Mouse (Mus musculus) hindbrain, postnatal 0 days (tissue): ENCODE measurements around the gene Klf11. TPM values are rescaled to one million over a fixed set of nuclear protein-coding genes. Genes with fewer than 3 reads are reported as not detected.

ENCODE experiments used
- ATAC-seq: fragments of 200-750 bp; cut with Nextera tagmentation; 2 replicates; pipeline ENCODE4 v1.8.0; 2017; ENCODE audit warnings: mild to moderate bottlenecking, moderate TSS enrichment, moderate library complexity
- DNase-seq: peaks from one replicate; pipeline ENCODE4 v3.0.0-alpha.2; 2015; ENCODE audit warnings: low spot score
- H3K27ac ChIP-seq: fragments of 300-500 bp; sonication (generic); 2 replicates; pipeline ENCODE4 v1.5.1; 2014; ENCODE audit warnings: mild to moderate bottlenecking
- H3K27me3 ChIP-seq: fragments of 300-500 bp; sonication (generic); 2 replicates; pipeline ENCODE4 v1.6.1; 2014; ENCODE audit warnings: low read length, mixed read lengths; ENCODE audit not compliant: insufficient read depth
- H3K36me3 ChIP-seq: fragments of 300-500 bp; sonication (generic); 2 replicates; pipeline ENCODE4 v1.6.1; 2014; ENCODE audit warnings: low read length, mixed read lengths; ENCODE audit not compliant: insufficient read depth
- H3K4me1 ChIP-seq: fragments of 300-500 bp; sonication (generic); 2 replicates; pipeline ENCODE4 v1.6.1; 2014; ENCODE audit warnings: antibody characterized with exemption, low read length, mixed read lengths; ENCODE audit not compliant: insufficient read depth
- H3K4me2 ChIP-seq: fragments of 300-500 bp; sonication (generic); 2 replicates; pipeline ENCODE4 v1.6.1; 2014; ENCODE audit warnings: low read depth, mild to moderate bottlenecking, low read length, moderate library complexity, mixed read lengths
- H3K4me3 ChIP-seq: fragments of 300-500 bp; sonication (generic); 2 replicates; pipeline ENCODE4 v1.5.1; 2014; ENCODE audit warnings: low read length
- H3K9ac ChIP-seq: fragments of 300-500 bp; sonication (generic); replicated peaks from 2 replicates; pipeline ENCODE4 v1.6.1; 2014; ENCODE audit warnings: mild to moderate bottlenecking, low read length, moderate library complexity, mixed read lengths
- H3K9me3 ChIP-seq: fragments of 300-500 bp; sonication (generic); 2 replicates; pipeline ENCODE4 v1.6.1; 2016; ENCODE audit warnings: low read length, mixed read lengths
- CTCF ChIP-seq: IDR thresholded peaks from 2 replicates; pipeline ENCODE4 v1.5.1; 2016; ENCODE audit warnings: antibody characterized with exemption, control low read depth, low read depth
- WGBS: fragments of 180-500 bp; shearing (Covaris S2); extraction: QIAGEN DNeasy Blood & Tissue Kit; methylation state at CpG from one replicate; pipeline ENCODE4 v1.1.7; 2014; 5-methylcytosine and 5-hydroxymethylcytosine counted together
- polyA plus RNA-seq: library from polyadenylated mRNA; unstranded; fragments of >200 nt; fragmentation: Nextera tagmentation; extraction: Ambion mirVana; gene quantifications from 2 replicates; pipeline ENCODE4 v1.2.1, GENCODE M21; 2015
- total RNA-seq: library from RNA; depleted of rRNA; stranded (reverse); fragments of >200 nt; gene quantifications from 2 replicates; pipeline ENCODE4 v1.2.3, GENCODE M21; 2014

The Klf11 gene
- total and polyA plus RNA-seq, 2 experiments from 2014 or later: 20.4 to 28.3 TPM

DNA sequence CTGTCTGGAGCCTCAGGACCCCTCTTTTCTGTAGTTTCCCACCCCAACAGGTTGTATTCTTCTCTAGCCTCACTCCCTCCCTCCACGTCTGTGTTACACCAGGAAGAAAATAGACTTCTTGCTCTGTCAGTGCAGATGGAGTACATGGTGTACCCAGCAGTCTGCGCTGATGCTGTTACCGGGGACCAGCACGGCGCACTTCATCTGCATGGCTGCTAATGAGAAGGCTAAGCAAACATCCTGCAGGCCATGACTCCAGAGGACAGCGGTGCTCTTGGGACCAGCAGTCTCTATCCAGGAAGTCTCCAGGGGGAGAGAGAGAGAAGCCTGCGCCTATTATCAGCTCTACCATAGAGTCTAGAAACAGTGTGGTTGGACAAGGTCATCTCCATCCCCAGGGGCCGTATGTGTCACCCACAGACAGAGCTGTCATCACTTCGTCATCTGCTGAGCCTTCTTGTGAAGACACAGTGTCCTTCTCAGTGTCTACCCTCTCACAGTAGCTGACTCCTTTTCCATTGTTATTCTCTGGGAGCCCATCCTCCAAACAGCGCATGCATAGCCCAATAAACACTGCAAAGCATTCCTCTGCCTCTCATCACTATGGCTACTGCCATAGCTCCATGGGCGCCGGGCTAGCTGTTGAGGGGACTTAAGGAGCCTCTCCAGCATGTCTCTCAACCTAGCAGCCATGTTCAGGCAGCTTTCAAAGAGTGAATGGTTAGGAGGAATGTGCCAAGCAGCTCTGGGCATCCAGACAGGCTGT is 27.4 kb upstream of the Klf11 start:
- no peak overlapping the region for H3K27ac ChIP-seq
- no peak overlapping the region for H3K4me3 ChIP-seq
- WGBS: 30% methylated on average over 12 of the region's 12 CpGs
- H3K27me3 ChIP-seq: no peaks in the 10 kb centered on the region
- no peaks in the 10 kb centered on the region for H3K4me1 ChIP-seq
- no peak for TF ChIP-seq CTCF
- ATAC-seq: peak; percentile 84
- H3K4me2 ChIP-seq: no peak overlapping the region
- peak; percentile 56 for DNase-seq
- H3K9me3 ChIP-seq: no peaks in the 10 kb centered on the region
- H3K9ac ChIP-seq: no peak overlapping the region
- H3K36me3 ChIP-seq: no peaks in the 10 kb centered on the region

DNA sequence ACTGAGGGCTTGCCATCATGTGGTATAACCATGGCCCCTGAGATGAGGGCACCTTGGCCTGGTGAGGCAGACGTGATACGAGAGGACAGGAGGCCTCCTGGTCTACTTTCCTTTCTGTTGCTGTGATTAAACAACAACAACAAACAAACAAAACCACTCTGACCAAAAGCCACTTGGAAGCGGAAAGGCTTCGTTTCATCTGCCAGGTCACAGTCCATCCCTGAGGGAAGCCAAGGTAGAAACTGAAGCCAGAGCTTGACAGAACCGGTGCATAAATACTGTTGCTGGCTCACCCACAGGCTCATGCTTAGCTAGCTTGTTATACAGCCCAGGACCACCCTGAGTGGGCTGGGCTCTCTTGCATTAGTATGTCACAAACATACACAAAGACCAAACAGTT is 24.7 kb upstream of the Klf11 start:
- Histone ChIP-seq H3K27ac (no peak overlapping the region), H3K36me3 (no peaks in the 10 kb centered on the region), H3K27me3 (no peaks in the 10 kb centered on the region), H3K9ac (no peak overlapping the region), H3K9me3 (no peaks in the 10 kb centered on the region), H3K4me3 (no peak overlapping the region), H3K4me1 (no peaks in the 10 kb centered on the region), H3K4me2 (no peak overlapping the region)
- no peak for ATAC-seq
- no peak for DNase-seq
- no peak for TF ChIP-seq CTCF
- WGBS: 87% methylated on average over 5 of the region's 5 CpGs

DNA sequence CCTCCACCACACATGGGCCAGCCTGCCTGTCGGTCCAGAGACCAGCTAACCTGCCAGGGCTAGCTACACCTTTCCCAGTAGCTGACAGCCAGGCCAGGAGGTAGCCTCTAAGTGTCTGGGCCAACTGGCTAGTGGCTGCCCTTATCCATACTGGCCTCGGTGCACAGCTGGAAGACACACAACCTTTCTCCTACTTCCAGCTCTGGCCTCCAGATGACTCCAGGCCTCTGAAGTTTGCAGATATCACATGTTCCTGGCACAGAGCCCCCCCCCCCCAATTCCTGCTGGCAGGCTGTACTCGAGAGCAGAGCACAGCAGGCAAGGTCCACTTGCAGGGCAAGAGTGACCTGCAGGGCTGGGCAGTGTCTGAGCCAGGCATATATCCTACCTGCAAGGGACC is 23.9 kb upstream of the Klf11 start:
- no peak for ATAC-seq
- H3K9ac ChIP-seq: no peak overlapping the region
- no peak overlapping the region for H3K27ac ChIP-seq
- 67% methylated on average over 3 of the region's 3 CpGs for WGBS
- no peaks in the 10 kb centered on the region for H3K9me3 ChIP-seq
- H3K4me1 ChIP-seq: no peaks in the 10 kb centered on the region
- H3K4me2 ChIP-seq: no peak overlapping the region
- H3K36me3 ChIP-seq: no peaks in the 10 kb centered on the region
- H3K27me3 ChIP-seq: no peaks in the 10 kb centered on the region
- DNase-seq: no peak
- TF ChIP-seq CTCF: no peak
- no peak overlapping the region for H3K4me3 ChIP-seq

DNA sequence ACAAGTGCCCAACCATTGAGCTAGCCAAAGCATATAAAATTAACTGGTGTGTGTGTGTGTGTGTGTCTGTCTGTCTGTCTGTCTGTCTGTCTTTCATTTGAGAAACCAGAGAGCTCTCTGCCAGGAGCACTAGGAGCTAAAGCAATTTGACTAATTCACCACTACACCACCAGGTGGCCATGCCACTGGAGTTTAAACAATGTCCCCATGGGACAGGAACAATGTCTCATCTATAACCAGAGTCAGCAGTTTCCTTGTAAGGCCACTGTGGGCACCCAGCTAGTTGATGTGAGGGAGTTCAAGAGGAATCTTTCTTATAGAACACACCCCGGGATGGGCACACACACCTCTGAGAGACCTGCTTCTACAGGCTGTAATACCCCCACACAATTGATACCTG is 20.9 kb upstream of the Klf11 start:
- Histone ChIP-seq H3K4me2 (no peak overlapping the region), H3K4me3 (no peak overlapping the region), H3K27me3 (no peaks in the 10 kb centered on the region), H3K27ac (no peak overlapping the region), H3K4me1 (no peaks in the 10 kb centered on the region), H3K9me3 (no peaks in the 10 kb centered on the region), H3K36me3 (no peaks in the 10 kb centered on the region), H3K9ac (no peak overlapping the region)
- 76% methylated on average over 1 of the region's 1 CpGs for WGBS
- peak; percentile 43 for DNase-seq
- peak; percentile 58 for TF ChIP-seq CTCF
- no peak for ATAC-seq

DNA sequence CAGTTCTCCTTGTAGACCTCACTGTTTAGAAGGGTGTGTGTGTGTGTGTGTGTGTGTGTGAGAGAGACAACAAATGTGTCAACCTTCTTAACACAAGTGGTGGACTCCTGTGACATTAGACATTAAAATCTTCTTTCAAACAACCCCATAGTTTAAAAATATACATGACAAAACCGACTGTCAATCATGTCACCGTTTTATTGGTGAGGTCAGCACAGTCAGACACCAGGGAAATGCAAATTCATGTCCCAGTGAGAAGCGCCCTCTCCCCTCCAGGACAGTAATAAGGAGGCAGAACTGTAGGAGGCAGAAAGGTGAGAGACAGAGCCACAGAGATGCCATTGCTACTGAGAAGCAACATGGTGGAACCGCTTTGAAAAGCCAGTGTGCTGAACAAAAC is 18.7 kb upstream of the Klf11 start:
- Histone ChIP-seq H3K9ac (no peak overlapping the region), H3K4me3 (no peak overlapping the region), H3K36me3 (no peaks in the 10 kb centered on the region), H3K4me1 (no peaks in the 10 kb centered on the region), H3K4me2 (no peak overlapping the region), H3K27ac (no peak overlapping the region), H3K27me3 (no peaks in the 10 kb centered on the region), H3K9me3 (no peaks in the 10 kb centered on the region)
- TF ChIP-seq CTCF: no peak
- ATAC-seq (0 out of 2 replicates have a peak, but pooled peaks have one; percentile 4), DNase-seq (no peak)
- WGBS: 51% methylated on average over 4 of the region's 4 CpGs

DNA sequence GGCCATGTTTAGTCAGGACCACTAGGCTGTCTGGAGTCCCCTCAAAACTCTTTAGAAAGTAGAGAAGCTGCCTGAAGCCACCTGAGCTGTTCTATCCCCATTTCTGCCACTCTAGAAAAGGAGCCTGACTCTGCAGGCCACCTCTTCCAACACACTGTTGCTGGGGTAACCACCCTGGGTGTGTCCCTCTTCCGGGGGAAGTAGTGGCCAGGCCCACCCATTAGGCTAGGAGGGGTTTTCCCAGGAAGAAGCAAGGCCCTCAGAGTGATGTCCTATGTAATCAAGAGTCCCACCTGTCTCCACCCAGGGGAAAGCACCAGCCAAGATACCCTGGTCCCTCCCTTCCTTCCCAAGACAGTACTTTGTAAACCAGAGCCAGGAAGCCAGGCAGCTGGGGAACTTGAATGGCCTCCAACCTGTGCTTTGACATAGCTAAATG is 17.3 kb upstream of the Klf11 start:
- Histone ChIP-seq H3K4me1 (no peaks in the 10 kb centered on the region), H3K4me3 (no peak overlapping the region), H3K4me2 (no peak overlapping the region), H3K27ac (no peak overlapping the region), H3K36me3 (no peaks in the 10 kb centered on the region), H3K27me3 (no peaks in the 10 kb centered on the region), H3K9me3 (no peaks in the 10 kb centered on the region), H3K9ac (no peak overlapping the region)
- DNase-seq (no peak), ATAC-seq (no peak)
- WGBS: 58% methylated on average over 1 of the region's 1 CpGs
- no peak for TF ChIP-seq CTCF

DNA sequence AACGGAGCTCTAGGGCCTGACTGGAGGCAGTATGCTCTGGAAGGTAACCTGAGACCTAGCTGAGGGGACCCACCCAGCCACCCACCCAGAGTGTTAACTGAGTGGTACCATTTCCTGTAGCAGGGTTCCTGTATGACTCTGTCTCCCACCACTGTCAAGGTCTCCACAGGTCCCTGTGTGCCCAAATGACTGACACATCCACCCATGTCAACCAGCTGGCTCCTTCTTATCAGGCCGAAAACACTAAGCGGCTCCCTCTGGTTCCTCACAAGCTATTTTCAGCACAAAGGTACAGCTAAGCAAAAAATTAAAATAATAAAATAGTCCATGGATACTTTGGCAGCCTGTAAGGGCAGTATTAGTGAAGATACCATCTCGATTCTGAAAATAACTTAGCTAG is 16.9 kb upstream of the Klf11 start:
- H3K4me1 ChIP-seq: no peaks in the 10 kb centered on the region
- H3K4me2 ChIP-seq: no peak overlapping the region
- no peak overlapping the region for H3K27ac ChIP-seq
- TF ChIP-seq CTCF: no peak
- ATAC-seq (no peak), DNase-seq (no peak)
- H3K36me3 ChIP-seq: no peaks in the 10 kb centered on the region
- no peak overlapping the region for H3K4me3 ChIP-seq
- no peak overlapping the region for H3K9ac ChIP-seq
- WGBS: 86% methylated on average over 4 of the region's 4 CpGs
- H3K27me3 ChIP-seq: no peaks in the 10 kb centered on the region
- H3K9me3 ChIP-seq: no peaks in the 10 kb centered on the region
